Mouse (Mus musculus): ENCODE results near the gene Myo7a. TPM values are rescaled to one million over a fixed set of nuclear protein-coding genes. Genes with fewer than 3 reads are reported as not detected.

Myo7a gene
- polyA plus RNA-seq, 1 experiment from 2014 or later: 17.3 TPM

DNA sequence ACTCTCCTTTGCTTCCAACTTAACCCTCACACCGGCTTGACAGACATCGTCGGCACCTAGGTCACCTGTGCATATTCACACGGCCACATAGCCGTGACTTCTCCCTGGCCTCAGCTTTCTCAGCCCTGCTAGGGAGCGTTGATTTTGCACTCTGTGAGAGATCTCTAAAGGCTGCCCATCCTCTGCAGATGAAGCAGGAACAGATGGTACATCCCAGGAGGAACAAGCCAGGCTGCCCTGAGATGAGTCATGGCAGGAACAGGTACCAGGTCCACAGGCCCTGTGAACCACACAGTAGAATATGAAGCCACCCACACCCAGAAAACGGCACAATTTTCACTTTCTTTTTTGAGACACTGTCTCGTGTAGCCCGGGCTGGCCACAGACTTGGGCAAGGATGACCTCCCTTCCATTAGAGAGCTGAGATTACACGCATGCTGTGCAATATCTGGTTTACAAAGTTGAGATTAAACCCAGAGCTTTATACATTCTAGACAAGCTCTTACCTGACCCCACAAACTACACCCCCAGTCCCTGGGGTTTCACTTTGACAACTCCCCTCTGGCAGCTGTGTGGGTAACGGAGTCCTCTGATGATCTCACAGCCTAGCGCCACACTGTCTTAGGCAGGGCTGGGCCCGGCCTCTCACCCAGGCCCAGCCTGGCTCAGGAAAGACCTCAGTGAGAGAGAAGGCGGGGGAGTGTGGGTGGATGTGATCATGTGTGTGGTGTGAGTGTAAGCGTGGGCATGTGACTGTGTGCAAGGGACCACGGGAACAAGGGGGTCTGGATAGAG, 10.5 kb downstream of the Myo7a start:
- Histone ChIP-seq H3K4me1 (peaks cover 30% of the 10 kb centered on the region), H3K27me3 (ENCODE audit: insufficient read depth, poor library complexity, severe bottlenecking) (peaks cover 56% of the 10 kb centered on the region), H3K9me3 (no peaks in the 10 kb centered on the region), H3K36me3 (no peaks in the 10 kb centered on the region), H3K4me3 (no peak overlapping the region), H3K27ac (no peak overlapping the region)
- 81% methylated on average over 16 of the region's 16 CpGs for WGBS
- no peak for DNase-seq (ENCODE audit: low spot score)

DNA sequence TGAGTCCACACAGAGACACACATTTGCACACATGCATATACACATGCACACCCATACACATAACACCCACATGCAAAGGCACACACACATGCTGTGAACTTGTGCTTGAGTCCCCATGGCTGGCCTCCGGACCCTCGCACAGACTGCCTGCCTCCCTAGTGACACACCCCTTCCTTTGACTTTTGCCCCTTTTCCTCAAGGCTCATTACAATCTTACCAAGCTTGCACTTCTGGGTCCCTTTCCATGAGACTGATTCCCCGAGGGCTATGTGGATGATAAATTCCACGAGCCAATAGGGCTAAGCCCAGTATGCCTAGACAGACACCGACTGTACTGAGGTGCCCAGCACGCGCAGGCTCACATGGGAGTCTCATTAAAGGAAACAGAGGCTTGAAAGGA, 13.1 kb downstream of the Myo7a start:
- H3K4me1 ChIP-seq: peaks cover 40% of the 10 kb centered on the region
- H3K9me3 ChIP-seq: no peaks in the 10 kb centered on the region
- no peak overlapping the region for H3K27ac ChIP-seq
- DNase-seq (ENCODE audit: low spot score): no peak
- no peak overlapping the region for H3K4me3 ChIP-seq
- no peaks in the 10 kb centered on the region for H3K36me3 ChIP-seq
- WGBS: 87% methylated on average over 7 of the region's 7 CpGs
- H3K27me3 ChIP-seq (ENCODE audit: insufficient read depth, poor library complexity, severe bottlenecking): peaks cover 38% of the 10 kb centered on the region

DNA sequence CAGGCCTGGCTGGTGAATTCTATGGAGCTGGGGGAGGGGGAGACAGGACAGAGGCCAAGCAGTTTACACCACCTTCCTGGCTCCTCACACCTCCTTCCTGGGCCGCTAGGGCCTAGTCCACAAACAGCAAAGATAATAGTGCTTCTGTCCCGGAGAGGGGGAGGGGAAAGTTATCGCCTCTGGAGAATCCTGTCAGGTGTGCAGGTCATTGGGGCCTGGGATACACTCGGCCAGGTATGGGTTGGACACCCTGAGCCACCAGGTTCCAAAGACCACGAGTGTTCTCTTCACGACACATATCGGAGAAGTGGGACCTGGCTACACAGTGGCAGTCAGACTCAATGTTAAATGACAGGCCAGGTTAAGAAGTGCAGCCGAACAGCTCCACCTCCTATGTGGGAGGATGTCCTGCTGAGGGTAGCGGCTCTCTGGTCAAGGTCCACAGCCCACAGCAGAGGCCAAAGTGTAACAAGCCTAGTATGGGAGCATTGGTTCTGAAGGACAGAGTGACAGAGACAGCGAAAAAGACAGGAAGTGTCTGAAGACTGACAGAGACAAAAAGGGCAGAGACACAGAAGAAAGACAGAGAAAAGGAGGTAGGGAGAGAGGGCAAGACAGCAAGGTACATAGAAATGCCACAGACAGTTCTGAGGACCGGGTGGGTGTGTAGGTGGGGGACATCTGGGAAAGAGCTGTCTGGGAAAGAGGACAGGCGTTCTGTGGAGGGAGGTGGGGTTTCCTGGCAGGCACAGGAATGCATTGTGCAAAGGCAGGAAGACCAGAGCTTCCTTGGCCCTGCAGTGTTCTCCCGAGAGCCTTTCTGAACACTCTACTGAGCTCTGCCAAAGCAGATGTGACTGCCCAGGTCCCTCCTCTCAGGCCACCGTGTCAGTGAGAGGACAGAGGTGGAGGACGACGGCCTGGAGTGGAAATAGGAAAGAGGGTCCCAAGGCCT, 14.6 kb downstream of the Myo7a start:
- Histone ChIP-seq H3K27me3 (ENCODE audit: insufficient read depth, poor library complexity, severe bottlenecking) (peaks cover 23% of the 10 kb centered on the region; the same call in 1 of the 2 replicates), H3K9me3 (no peaks in the 10 kb centered on the region), H3K4me1 (peaks cover 37% of the 10 kb centered on the region), H3K36me3 (no peaks in the 10 kb centered on the region), H3K4me3 (no peak overlapping the region), H3K27ac (peak overlapping the region; percentile 90)
- 46% methylated on average over 16 of the region's 16 CpGs for WGBS
- DNase-seq (ENCODE audit: low spot score): no peak

DNA sequence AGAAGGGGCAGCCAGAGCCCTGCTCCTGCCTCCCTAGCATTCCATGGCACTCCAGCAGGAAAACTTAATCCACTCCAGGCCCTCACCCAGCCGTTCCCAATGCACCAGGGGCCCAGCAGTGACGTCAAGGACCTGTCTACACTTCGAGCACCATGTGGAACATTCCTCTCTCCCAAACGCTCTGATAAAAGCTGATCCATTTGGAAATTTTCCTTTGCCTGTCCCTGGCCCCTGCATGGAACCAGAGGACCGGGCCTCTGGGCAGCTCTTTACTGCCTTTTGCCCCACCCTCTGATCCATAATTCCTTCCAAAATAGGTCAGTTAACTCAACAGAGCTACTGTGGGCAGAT, 15.4 kb downstream of the Myo7a start:
- H3K27ac ChIP-seq: peak overlapping the region; percentile 90

GRCm38 (mm10) chr7:98103002-98103941, 16.1 kb downstream of the Myo7a start:
- Histone ChIP-seq H3K27ac (peak overlapping the region; percentile 90), H3K4me3 (peak overlapping the region; percentile 49)

More for the DNA sequence above, 15.4 kb downstream of the Myo7a start:
- Histone ChIP-seq H3K27me3 (ENCODE audit: insufficient read depth, poor library complexity, severe bottlenecking) (peaks cover 14% of the 10 kb centered on the region; the same call in 1 of the 2 replicates), H3K4me3 (no peak overlapping the region), H3K36me3 (no peaks in the 10 kb centered on the region), H3K4me1 (peaks cover 37% of the 10 kb centered on the region), H3K9me3 (no peaks in the 10 kb centered on the region)
- 34% methylated on average over 5 of the region's 5 CpGs for WGBS
- DNase-seq (ENCODE audit: low spot score): no peak

DNA sequence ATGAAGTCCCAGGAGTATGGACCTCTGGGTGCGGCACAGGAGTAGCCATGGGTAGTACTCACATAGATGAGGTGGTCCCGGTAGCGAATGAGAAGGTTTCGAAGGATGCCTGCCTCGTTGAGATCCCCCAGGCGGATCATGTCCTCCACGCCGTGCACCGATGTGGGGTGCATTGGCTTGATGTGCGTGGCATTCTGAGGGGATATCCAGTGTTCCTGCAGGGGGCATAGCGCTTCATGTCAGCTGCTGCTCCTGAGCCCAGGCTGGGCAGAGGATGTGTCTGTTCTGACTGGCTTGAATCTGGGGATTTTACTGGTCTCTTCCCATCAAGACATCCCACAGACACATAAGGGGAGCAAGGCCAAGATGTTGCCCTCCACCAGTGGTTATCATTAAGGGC, 16.8 kb downstream of the Myo7a start:
- Histone ChIP-seq H3K4me3 (no peak overlapping the region), H3K4me1 (peaks cover 37% of the 10 kb centered on the region), H3K36me3 (peaks cover 8% of the 10 kb centered on the region), H3K27me3 (ENCODE audit: insufficient read depth, poor library complexity, severe bottlenecking) (0 out of 2 replicates have a peak, but pooled peaks cover 8% of the 10 kb centered on the region), H3K27ac (peak overlapping the region; percentile 90), H3K9me3 (peaks cover 2% of the 10 kb centered on the region; the same call in 1 of the 2 replicates)
- 88% methylated on average over 11 of the region's 11 CpGs for WGBS
- no peak for DNase-seq (ENCODE audit: low spot score)

More at GRCm38 (mm10) chr7:98103002-98103941, 16.1 kb downstream of the Myo7a start:
- H3K9me3 ChIP-seq: no peaks in the 10 kb centered on the region
- H3K27me3 ChIP-seq (ENCODE audit: insufficient read depth, poor library complexity, severe bottlenecking): peaks cover 9% of the 10 kb centered on the region; the same call in 1 of the 2 replicates
- WGBS: 20% methylated on average over 18 of the region's 26 CpGs
- peaks cover 37% of the 10 kb centered on the region for H3K4me1 ChIP-seq
- DNase-seq (ENCODE audit: low spot score): peak; percentile 89
- peaks cover under 1% of the 10 kb centered on the region; the same call in 1 of the 2 replicates for H3K36me3 ChIP-seq

DNA sequence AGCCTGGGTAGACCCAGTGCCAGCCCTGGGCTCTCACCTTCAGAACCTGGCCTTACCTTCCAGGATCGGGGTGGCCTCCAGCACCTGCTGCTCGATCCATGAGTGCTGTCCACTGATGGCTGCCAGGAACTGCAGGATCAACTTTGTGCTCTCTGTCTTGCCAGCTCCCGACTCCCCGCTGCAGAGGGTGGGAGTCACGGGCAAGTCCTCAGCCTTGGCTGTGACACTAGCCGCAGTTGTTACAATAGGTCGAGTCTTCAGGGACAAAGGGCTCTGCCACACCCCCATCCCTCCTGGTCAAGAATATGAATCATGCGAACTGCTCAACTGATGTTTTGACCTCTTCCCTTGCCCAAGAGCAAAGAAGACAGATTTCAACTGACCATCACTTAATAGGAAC, 21.8 kb downstream of the Myo7a start:
- DNase-seq (ENCODE audit: low spot score): no peak
- no peak overlapping the region for H3K27ac ChIP-seq
- no peaks in the 10 kb centered on the region for H3K27me3 ChIP-seq (ENCODE audit: insufficient read depth, poor library complexity, severe bottlenecking)
- H3K4me1 ChIP-seq: 0 out of 2 replicates have a peak, but pooled peaks cover 3% of the 10 kb centered on the region
- peaks cover 19% of the 10 kb centered on the region for H3K36me3 ChIP-seq
- no peak overlapping the region for H3K4me3 ChIP-seq
- peaks cover 5% of the 10 kb centered on the region; the same call in 1 of the 2 replicates for H3K9me3 ChIP-seq
- WGBS: 84% methylated on average over 8 of the region's 8 CpGs

- peaks cover 19% of the 10 kb centered on the region for H3K36me3 ChIP-seq
- no peaks in the 10 kb centered on the region for H3K4me1 ChIP-seq
- DNase-seq (ENCODE audit: low spot score): no peak
- H3K27ac ChIP-seq: no peak overlapping the region
- H3K9me3 ChIP-seq: peaks cover 5% of the 10 kb centered on the region; the same call in 1 of the 2 replicates
- WGBS: 90% methylated on average over 4 of the region's 4 CpGs
- H3K27me3 ChIP-seq (ENCODE audit: insufficient read depth, poor library complexity, severe bottlenecking): no peaks in the 10 kb centered on the region
- H3K4me3 ChIP-seq: no peak overlapping the region
Observed at GRCm38 (mm10) chr7:98095852-98096251, 23.5 kb downstream of the Myo7a start.

GRCm38 (mm10) chr7:98086346-98086745, 33.0 kb downstream of the Myo7a start:
- Histone ChIP-seq H3K27ac (no peak overlapping the region), H3K27me3 (ENCODE audit: insufficient read depth, poor library complexity, severe bottlenecking) (no peaks in the 10 kb centered on the region), H3K4me1 (peaks cover 40% of the 10 kb centered on the region), H3K4me3 (no peak overlapping the region), H3K36me3 (no peaks in the 10 kb centered on the region), H3K9me3 (no peaks in the 10 kb centered on the region)
- no peak for DNase-seq (ENCODE audit: low spot score)
- WGBS: 47% methylated on average over 2 of the region's 2 CpGs

GRCm38 (mm10) chr7:98085314-98085713, 34.0 kb downstream of the Myo7a start:
- 56% methylated on average over 7 of the region's 7 CpGs for WGBS
- no peaks in the 10 kb centered on the region for H3K27me3 ChIP-seq (ENCODE audit: insufficient read depth, poor library complexity, severe bottlenecking)
- H3K4me3 ChIP-seq: peak overlapping the region; percentile 23; the same call in 1 of the 2 replicates
- no peak for DNase-seq (ENCODE audit: low spot score)
- H3K27ac ChIP-seq: peak overlapping the region; percentile 56
- H3K4me1 ChIP-seq: peaks cover 40% of the 10 kb centered on the region
- H3K9me3 ChIP-seq: no peaks in the 10 kb centered on the region
- H3K36me3 ChIP-seq: peaks cover under 1% of the 10 kb centered on the region; the same call in 1 of the 2 replicates

- Histone ChIP-seq H3K36me3 (peaks cover 3% of the 10 kb centered on the region; the same call in 1 of the 2 replicates), H3K4me3 (peak overlapping the region; percentile 23; the same call in 1 of the 2 replicates), H3K4me1 (peaks cover 40% of the 10 kb centered on the region), H3K27ac (peak overlapping the region; percentile 67), H3K9me3 (no peaks in the 10 kb centered on the region), H3K27me3 (ENCODE audit: insufficient read depth, poor library complexity, severe bottlenecking) (no peaks in the 10 kb centered on the region)
- no peak for DNase-seq (ENCODE audit: low spot score)
- 32% methylated on average over 12 of the region's 12 CpGs for WGBS
Observed at GRCm38 (mm10) chr7:98084541-98085293, 34.6 kb downstream of the Myo7a start.

All from heart, embryonic 10.5 days (tissue).